Mouse (Mus musculus) megakaryocyte, embryonic 14.5 days (primary cell): ENCODE results near the gene Calcoco1. TPM values are rescaled to one million over a fixed set of nuclear protein-coding genes. Genes with fewer than 3 reads are reported as not detected.
"Not testable (repeated sequence)": the region's sequence is repeated elsewhere in the genome, so short reads cannot be mapped to it uniquely, and the experiment has no call there.

Experiments
- H3K27me3 ChIP-seq: replicated peaks from 2 replicates; pipeline ENCODE3; 2012; ENCODE audit warnings: inconsistent platforms
- H3K36me3 ChIP-seq: replicated peaks from 2 replicates; pipeline ENCODE3; 2012; ENCODE audit warnings: low read length, inconsistent platforms, mixed read lengths
- H3K4me1 ChIP-seq: 2 replicates; pipeline ENCODE4 v1.6.1; 2012; ENCODE audit warnings: inconsistent platforms
- H3K4me3 ChIP-seq: replicated peaks from 2 replicates; pipeline ENCODE3; 2012; ENCODE audit warnings: moderate library complexity, mild to moderate bottlenecking, inconsistent platforms
- H3K9me3 ChIP-seq: 2 replicates; pipeline ENCODE4 v1.6.1; 2012; ENCODE audit warnings: inconsistent platforms
- FLI1 ChIP-seq: IDR thresholded peaks from 2 replicates; pipeline ENCODE4 v1.6.1; 2012; ENCODE audit warnings: low read length, inconsistent platforms, mixed read lengths
- GATA1 ChIP-seq: IDR thresholded peaks from 3 replicates; pipeline ENCODE4 v1.6.1; 2012; ENCODE audit warnings: mixed read lengths, low read length, inconsistent platforms, borderline replicate concordance
- polyA plus RNA-seq: library from polyadenylated mRNA; stranded (reverse); fragments of >175 nt; gene quantifications from 2 replicates; pipeline ENCODE4 v1.2.3, GENCODE M21; 2012; ENCODE audit warnings: low replicate concordance; ENCODE audit not compliant: insufficient read depth

Calcoco1 gene
- polyA plus RNA-seq, 1 experiment: 23.2 TPM

DNA sequence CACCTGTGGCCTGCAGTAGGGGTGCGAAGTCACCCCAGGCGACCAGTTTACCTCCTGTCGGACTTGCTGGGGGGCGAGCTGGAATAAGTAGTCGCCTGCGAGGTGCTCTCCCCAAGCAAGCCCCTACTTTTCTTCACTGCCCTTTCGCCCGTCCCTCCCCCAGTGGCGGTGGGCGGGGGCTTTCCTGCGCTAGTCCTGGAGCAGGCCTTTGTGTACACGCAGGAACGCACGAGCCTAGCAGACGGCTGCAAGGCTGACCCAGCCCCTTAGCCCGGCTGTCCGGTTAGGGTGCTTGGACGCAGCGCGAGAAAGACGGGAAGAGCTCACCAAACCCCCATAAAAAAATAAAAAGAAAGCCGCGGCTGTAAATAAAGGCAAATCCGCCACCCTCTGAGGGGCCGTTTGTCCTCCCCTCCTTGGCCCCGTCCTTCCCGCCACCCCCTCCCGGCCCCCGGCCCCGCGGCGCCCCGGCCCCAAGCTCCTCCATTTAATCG is 50.2 kb downstream of the Calcoco1 start:
- peak overlapping the region; percentile 96 for H3K4me3 ChIP-seq
- no peak for TF ChIP-seq GATA1
- TF ChIP-seq FLI1: no peak
- peaks cover 27% of the 10 kb centered on the region for H3K36me3 ChIP-seq
- H3K4me1 ChIP-seq: peaks cover 42% of the 10 kb centered on the region
- peaks cover 11% of the 10 kb centered on the region for H3K9me3 ChIP-seq
- peaks cover 28% of the 10 kb centered on the region for H3K27me3 ChIP-seq

GRCm38 (mm10) chr15:102670767-102671575 is 51.0 kb downstream of the Calcoco1 start:
- H3K9me3 ChIP-seq: peaks cover 11% of the 10 kb centered on the region
- peaks cover 28% of the 10 kb centered on the region for H3K27me3 ChIP-seq
- H3K36me3 ChIP-seq: peaks cover 35% of the 10 kb centered on the region
- peaks cover 50% of the 10 kb centered on the region for H3K4me1 ChIP-seq
- TF ChIP-seq FLI1 (no peak), GATA1 (no peak)
- peak overlapping the region; percentile 96 for H3K4me3 ChIP-seq

DNA sequence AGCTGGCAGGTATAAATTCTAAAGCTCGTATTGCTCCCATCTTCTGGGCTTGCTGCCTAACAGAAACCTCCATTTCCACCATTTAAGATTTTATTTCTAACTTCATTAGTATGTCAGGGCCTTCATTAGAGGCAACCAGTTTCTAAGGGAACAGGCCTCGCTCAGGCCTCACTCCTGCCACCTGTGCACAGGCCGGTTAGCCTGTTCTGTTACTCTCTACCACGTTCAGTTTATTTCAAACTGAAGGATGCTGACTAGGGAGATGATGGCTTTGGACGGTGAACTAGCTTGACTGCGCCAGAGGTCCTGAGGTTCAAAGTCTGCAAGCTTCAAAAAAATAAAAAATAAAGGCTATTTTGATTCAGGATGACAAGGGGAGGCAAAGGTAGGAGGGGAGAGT is 51.7 kb downstream of the Calcoco1 start:
- no peak for TF ChIP-seq FLI1
- no peak for TF ChIP-seq GATA1
- Histone ChIP-seq H3K4me1 (peaks cover 57% of the 10 kb centered on the region), H3K9me3 (peaks cover 11% of the 10 kb centered on the region), H3K36me3 (peaks cover 42% of the 10 kb centered on the region), H3K27me3 (peaks cover 28% of the 10 kb centered on the region), H3K4me3 (peak overlapping the region; percentile 96)

- H3K4me1 ChIP-seq: peaks cover 58% of the 10 kb centered on the region
- H3K36me3 ChIP-seq: peaks cover 49% of the 10 kb centered on the region
- peak overlapping the region; percentile 84 for H3K4me3 ChIP-seq
- H3K27me3 ChIP-seq: peaks cover 24% of the 10 kb centered on the region
- H3K9me3 ChIP-seq: peaks cover 11% of the 10 kb centered on the region
- no peak for TF ChIP-seq GATA1
- no peak for TF ChIP-seq FLI1
Observed at GRCm38 (mm10) chr15:102669571-102669970, 52.4 kb downstream of the Calcoco1 start.

GRCm38 (mm10) chr15:102665494-102665893 is 56.5 kb downstream of the Calcoco1 start:
- Histone ChIP-seq H3K36me3 (peaks cover 89% of the 10 kb centered on the region), H3K4me1 (peaks cover 50% of the 10 kb centered on the region), H3K4me3 (no peak overlapping the region), H3K27me3 (no peaks in the 10 kb centered on the region), H3K9me3 (no peaks in the 10 kb centered on the region)
- TF ChIP-seq GATA1: no peak
- TF ChIP-seq FLI1: no peak

DNA sequence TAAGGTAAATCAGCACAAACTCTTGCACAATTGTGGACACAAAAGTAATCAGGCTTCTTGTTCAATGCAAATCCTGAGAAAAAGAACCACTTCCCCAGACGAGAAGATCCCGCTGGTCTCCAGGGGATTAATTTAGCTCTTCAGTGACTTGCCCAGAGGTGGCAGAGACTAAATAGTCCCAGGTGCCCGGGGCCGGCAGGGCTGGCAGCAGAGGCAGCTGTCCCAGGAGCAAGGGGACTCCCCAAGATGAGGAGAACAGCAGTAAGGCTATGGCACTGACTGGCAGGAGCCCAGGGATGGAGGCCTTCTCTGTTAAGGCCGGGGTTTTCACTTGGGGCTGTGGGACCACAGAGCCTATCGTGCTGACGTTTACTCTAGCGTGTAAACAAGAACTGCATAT is 58.2 kb downstream of the Calcoco1 start:
- Histone ChIP-seq H3K9me3 (no peaks in the 10 kb centered on the region), H3K4me1 (peaks cover 33% of the 10 kb centered on the region), H3K36me3 (peaks cover 93% of the 10 kb centered on the region), H3K4me3 (no peak overlapping the region), H3K27me3 (no peaks in the 10 kb centered on the region)
- TF ChIP-seq GATA1 (no peak), FLI1 (no peak)

- peaks cover 30% of the 10 kb centered on the region for H3K4me1 ChIP-seq
- not testable (repeated sequence) for H3K4me3 ChIP-seq
Observed at GRCm38 (mm10) chr15:102662601-102663000, 59.4 kb downstream of the Calcoco1 start.

DNA sequence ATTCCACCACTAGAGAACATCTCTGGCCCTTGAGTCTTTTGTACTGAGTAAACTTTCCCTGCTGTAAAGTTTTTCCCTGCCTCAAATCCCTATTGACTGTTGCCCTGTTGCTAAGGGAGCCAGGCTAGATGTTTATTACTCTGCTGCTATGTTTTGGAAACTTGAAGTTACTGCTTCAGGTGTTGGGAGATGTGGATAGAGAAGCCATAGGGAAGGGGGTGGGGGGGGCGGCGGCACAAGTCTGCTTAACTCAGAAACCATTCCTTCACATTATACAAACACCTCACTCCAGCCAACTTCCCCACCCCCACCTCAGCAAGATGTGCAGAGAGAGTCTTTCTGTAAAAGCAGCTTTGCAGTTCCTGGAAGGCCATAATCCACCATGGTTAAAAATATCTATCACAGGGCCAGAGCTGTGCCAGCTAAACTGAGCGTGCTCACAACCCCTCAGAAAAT is 64.0 kb downstream of the Calcoco1 start:
- Histone ChIP-seq H3K4me3 (no peak overlapping the region), H3K4me1 (peaks cover 7% of the 10 kb centered on the region), H3K27me3 (peaks cover 6% of the 10 kb centered on the region), H3K36me3 (peaks cover 35% of the 10 kb centered on the region), H3K9me3 (no peaks in the 10 kb centered on the region)
- TF ChIP-seq FLI1: no peak
- no peak for TF ChIP-seq GATA1

More at GRCm38 (mm10) chr15:102662601-102663000, 59.4 kb downstream of the Calcoco1 start:
- peaks cover 82% of the 10 kb centered on the region for H3K36me3 ChIP-seq
- not testable (repeated sequence) for H3K9me3 ChIP-seq, H3K27me3 ChIP-seq

Other genes starting within 250 kb of the Calcoco1 start
- gene Gm10337, start 218.5 kb downstream of the Calcoco1 start, polyA plus RNA-seq: not detected in 2 replicates
- 2.3 and 5.9 TPM in 2 replicates for gene Map3k12, start 205.1 kb downstream of the Calcoco1 start, polyA plus RNA-seq
- gene Tarbp2, start 204.0 kb downstream of the Calcoco1 start, polyA plus RNA-seq: 46.9 and 64.7 TPM in 2 replicates
- gene Npff, start 197.2 kb downstream of the Calcoco1 start, polyA plus RNA-seq: 4.0 TPM in 1 of 2 replicates, not detected in the other
- gene Gm28047, start 97.1 kb downstream of the Calcoco1 start, polyA plus RNA-seq: not detected in 2 replicates
- gene Atf7, start 96.7 kb downstream of the Calcoco1 start, polyA plus RNA-seq: 0.52 and 4.5 TPM in 2 replicates
- 10.2 and 125 TPM in 2 replicates for gene Atp5g2, start 49.8 kb downstream of the Calcoco1 start, polyA plus RNA-seq
- not detected in 2 replicates for gene Hoxc13, start 198.9 kb upstream of the Calcoco1 start, polyA plus RNA-seq
- gene Hoxc12, start 214.6 kb upstream of the Calcoco1 start, polyA plus RNA-seq: not detected in 2 replicates
- gene Hoxc11, start 232.2 kb upstream of the Calcoco1 start, polyA plus RNA-seq: not detected in 2 replicates
- gene Hoxc10, start 244.6 kb upstream of the Calcoco1 start, polyA plus RNA-seq: 0.08 TPM in 1 of 2 replicates, not detected in the other
- gene Hoxc5, start 245.3 kb upstream of the Calcoco1 start, polyA plus RNA-seq: not detected in 2 replicates